Mouse (Mus musculus) frontal cortex, postnatal 36 days (tissue): ENCODE data around the gene Gstm1.
"Not testable (repeated sequence)": the region's sequence is repeated elsewhere in the genome, so short reads cannot be mapped to it uniquely, and the experiment has no call there.

Experiments used
- DNase-seq, 2 experiments: peaks; one replicate each; pipeline ENCODE4 v3.0.0; 2022; ENCODE audit warnings: low spot score in 2 of 2

Gstm1 gene

GRCm38 (mm10) chr3:108017473-108018189 lies at the start of gene Gstm1:
Gstm1 (minus strand) TSS chr3:108017973.
- DNase-seq = peak; percentile 93 to 94

GRCm38 (mm10) chr3:108067370-108067934 lies 49.7 kb upstream of the Gstm1 start:
- no peak for DNase-seq

- DNase-seq = no peak
These were observed 47.8 kb upstream of the Gstm1 start for GRCm38 (mm10) chr3:108065551-108065950.

- no peak for DNase-seq
These were observed 46.9 kb upstream of the Gstm1 start for GRCm38 (mm10) chr3:108064672-108065071.

GRCm38 (mm10) chr3:108062648-108063047 lies 44.9 kb upstream of the Gstm1 start:
- DNase-seq = no peak

GRCm38 (mm10) chr3:108061420-108061819 lies 43.6 kb upstream of the Gstm1 start:
- peak in 1 of 2 experiments; percentile 67 for DNase-seq

- DNase-seq = no peak
These were observed 32.7 kb upstream of the Gstm1 start for GRCm38 (mm10) chr3:108050493-108050892.

GRCm38 (mm10) chr3:108048306-108048705 lies 30.5 kb upstream of the Gstm1 start:
- DNase-seq = no peak

- no peak for DNase-seq
These were observed 29.3 kb upstream of the Gstm1 start for GRCm38 (mm10) chr3:108046944-108047655.

GRCm38 (mm10) chr3:108044394-108045140 lies 26.8 kb upstream of the Gstm1 start, which contains the start of gene Gstm4:
Gstm4 (minus strand) TSS chr3:108044894.
- DNase-seq = peak; percentile 84 to 88

- DNase-seq = no peak
These were observed 15.4 kb upstream of the Gstm1 start for GRCm38 (mm10) chr3:108033156-108033555.

- DNase-seq = no peak
These were observed 14.3 kb upstream of the Gstm1 start for GRCm38 (mm10) chr3:108032113-108032512.

- DNase-seq = no peak
These were observed 11.0 kb upstream of the Gstm1 start for GRCm38 (mm10) chr3:108028641-108029365.

- DNase-seq = no peak
These were observed 8.8 kb upstream of the Gstm1 start for GRCm38 (mm10) chr3:108026597-108026996.

GRCm38 (mm10) chr3:108026049-108026448 lies 8.3 kb upstream of the Gstm1 start:
- no peak for DNase-seq

GRCm38 (mm10) chr3:108025318-108025717 lies 7.5 kb upstream of the Gstm1 start:
- DNase-seq = no peak

- no peak for DNase-seq
These were observed 4.9 kb upstream of the Gstm1 start for GRCm38 (mm10) chr3:108022650-108023049.

GRCm38 (mm10) chr3:108020351-108021022 lies 2.7 kb upstream of the Gstm1 start:
- DNase-seq = not testable (repeated sequence)

GRCm38 (mm10) chr3:108019226-108019625 lies 1.5 kb upstream of the Gstm1 start:
- not testable (repeated sequence) for DNase-seq

GRCm38 (mm10) chr3:108018190-108018820 lies 532 bp upstream of the Gstm1 start:
- no peak for DNase-seq
